Mouse (Mus musculus) liver, adult 2 months (tissue): ENCODE results near the gene Bdh1. TPM values are rescaled to one million over a fixed set of nuclear protein-coding genes. Genes with fewer than 3 reads are reported as not detected.

Source experiments
- DNase-seq: peaks from one replicate; pipeline ENCODE4 v3.0.0-alpha.2; 2011; ENCODE audit warnings: low read depth, low spot score; ENCODE audit errors: extremely low read depth
- H3K27ac ChIP-seq: fragments of 200-500 bp; replicated peaks from 2 replicates; pipeline ENCODE4 v1.5.1; 2012; ENCODE audit warnings: low read depth, mild to moderate bottlenecking, control low read depth, inconsistent platforms, low read length; ENCODE audit not compliant: insufficient read depth
- H3K27me3 ChIP-seq: fragments of 200-500 bp; 2 replicates; pipeline ENCODE4 v1.6.1; 2012; ENCODE audit warnings: mild to moderate bottlenecking, moderate library complexity, low read length, inconsistent platforms; ENCODE audit not compliant: control insufficient read depth, insufficient read depth
- H3K36me3 ChIP-seq: fragments of 200-500 bp; 2 replicates; pipeline ENCODE4 v1.6.1; 2012; ENCODE audit warnings: low read length, inconsistent platforms; ENCODE audit not compliant: control insufficient read depth, insufficient read depth
- H3K4me1 ChIP-seq: fragments of 200-500 bp; 2 replicates; pipeline ENCODE4 v1.6.1; 2011; ENCODE audit warnings: low read length; ENCODE audit not compliant: control insufficient read depth, insufficient read depth
- H3K4me3 ChIP-seq: fragments of 200-500 bp; 2 replicates; pipeline ENCODE4 v1.5.1; 2011; ENCODE audit warnings: low read depth, mild to moderate bottlenecking, control low read depth, low read length, moderate library complexity; ENCODE audit not compliant: insufficient read depth
- H3K79me2 ChIP-seq: fragments of 200-500 bp; 2 replicates; pipeline ENCODE4 v1.6.1; 2012; ENCODE audit warnings: inconsistent platforms, mild to moderate bottlenecking, low read length, moderate library complexity; ENCODE audit not compliant: control insufficient read depth, insufficient read depth
- H3K9ac ChIP-seq: fragments of 200-500 bp; 2 replicates; pipeline ENCODE4 v1.6.1; 2012; ENCODE audit warnings: low read depth, mild to moderate bottlenecking, control low read depth, inconsistent platforms, low read length
- CTCF ChIP-seq: fragments of 200-500 bp; IDR thresholded peaks from 2 replicates; pipeline ENCODE4 v1.5.1; 2011; ENCODE audit warnings: low read depth, low read length, control low read depth
- POLR2A ChIP-seq: fragments of 200-500 bp; IDR thresholded peaks from 2 replicates; pipeline ENCODE4 v1.6.1; 2011; ENCODE audit warnings: low read length, control low read depth; ENCODE audit not compliant: insufficient read depth; ENCODE audit errors: extremely low read depth
- WGBS: fragments of 180-500 bp; shearing (Covaris S2); methylation state at CpG from one replicate; pipeline ENCODE4 v1.1.7; 2018; 5-methylcytosine and 5-hydroxymethylcytosine counted together
- polyA plus RNA-seq: library from polyadenylated mRNA; depleted of rRNA; stranded (reverse); fragments of >200 nt; gene quantifications from 2 replicates; pipeline ENCODE4 v1.2.3, GENCODE M21; 2012
- total RNA-seq: library from RNA; depleted of rRNA; stranded (reverse); fragments of >200 nt; gene quantifications from 2 replicates; pipeline ENCODE4 v1.2.3, GENCODE M21; 2014

Gene Bdh1
- total and polyA plus RNA-seq, 2 experiments, result 185 to 314 TPM

- Histone ChIP-seq H3K36me3 (no peaks in the 10 kb centered on the region), H3K27me3 (no peaks in the 10 kb centered on the region), H3K4me3 (no peak overlapping the region), H3K4me1 (no peaks in the 10 kb centered on the region), H3K79me2 (no peaks in the 10 kb centered on the region), H3K9ac (no peak overlapping the region), H3K27ac (no peak overlapping the region)
- no peak for TF ChIP-seq CTCF
- no peak for TF ChIP-seq POLR2A
- WGBS, result 100% methylated on average over 1 of the region's 1 CpGs
- no peak for DNase-seq
Observed at GRCm38 (mm10) chr16:31473226-31473625, 51.1 kb downstream of the Bdh1 start.

DNA sequence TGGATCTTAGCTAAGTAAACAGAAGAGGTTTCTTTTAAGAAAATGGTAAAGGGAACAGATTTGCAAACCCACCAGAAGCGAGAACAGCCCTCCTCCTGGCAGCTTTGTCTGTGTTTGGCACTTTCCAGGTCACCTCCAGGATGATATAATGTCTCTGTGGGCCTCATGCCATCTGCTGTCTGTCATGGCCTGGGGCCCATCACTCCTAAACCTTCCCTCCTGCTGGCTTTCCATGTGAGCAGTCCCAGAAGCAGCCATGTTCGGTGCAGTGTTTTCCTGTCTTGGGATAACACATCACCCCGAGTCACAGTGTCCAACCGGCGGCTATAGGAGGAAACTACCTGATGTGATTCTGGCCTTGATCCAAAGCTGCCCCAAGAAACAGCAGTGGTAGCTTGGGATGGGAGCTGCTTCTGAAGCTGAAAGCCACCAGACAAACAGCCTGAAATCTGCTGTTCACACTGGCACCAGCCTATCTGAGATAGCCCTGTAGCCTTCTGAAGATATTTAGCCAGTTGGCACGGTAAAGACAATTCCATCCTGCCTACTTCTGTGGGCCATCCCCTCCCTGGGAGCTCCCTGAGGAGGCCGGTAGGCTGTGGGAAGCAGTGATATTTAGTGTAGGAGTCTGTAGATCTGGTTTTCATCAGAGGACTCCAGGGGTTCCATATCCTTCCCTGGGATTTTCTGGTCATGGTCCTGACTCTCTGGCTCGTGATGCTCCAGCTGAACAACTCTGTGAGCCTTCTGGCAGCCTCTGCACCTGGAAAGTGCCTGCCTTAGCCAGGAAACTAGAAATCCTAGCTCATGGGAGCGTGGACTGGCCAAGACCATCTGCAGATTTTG, 53.3 kb downstream of the Bdh1 start:
- DNase-seq, result no peak
- Histone ChIP-seq H3K27me3 (no peaks in the 10 kb centered on the region), H3K9ac (no peak overlapping the region), H3K79me2 (no peaks in the 10 kb centered on the region), H3K4me3 (no peak overlapping the region), H3K4me1 (no peaks in the 10 kb centered on the region), H3K36me3 (no peaks in the 10 kb centered on the region), H3K27ac (no peak overlapping the region)
- no peak for TF ChIP-seq CTCF
- 88% methylated on average over 9 of the region's 9 CpGs for WGBS

- Histone ChIP-seq H3K79me2 (no peaks in the 10 kb centered on the region), H3K9ac (no peak overlapping the region), H3K36me3 (no peaks in the 10 kb centered on the region), H3K4me3 (no peak overlapping the region), H3K27ac (no peak overlapping the region), H3K4me1 (no peaks in the 10 kb centered on the region), H3K27me3 (no peaks in the 10 kb centered on the region)
- 70% methylated on average over 7 of the region's 7 CpGs for WGBS
- TF ChIP-seq CTCF (no peak), POLR2A (no peak)
- DNase-seq, result no peak
Observed at GRCm38 (mm10) chr16:31476872-31477603, 55.0 kb downstream of the Bdh1 start.

DNA sequence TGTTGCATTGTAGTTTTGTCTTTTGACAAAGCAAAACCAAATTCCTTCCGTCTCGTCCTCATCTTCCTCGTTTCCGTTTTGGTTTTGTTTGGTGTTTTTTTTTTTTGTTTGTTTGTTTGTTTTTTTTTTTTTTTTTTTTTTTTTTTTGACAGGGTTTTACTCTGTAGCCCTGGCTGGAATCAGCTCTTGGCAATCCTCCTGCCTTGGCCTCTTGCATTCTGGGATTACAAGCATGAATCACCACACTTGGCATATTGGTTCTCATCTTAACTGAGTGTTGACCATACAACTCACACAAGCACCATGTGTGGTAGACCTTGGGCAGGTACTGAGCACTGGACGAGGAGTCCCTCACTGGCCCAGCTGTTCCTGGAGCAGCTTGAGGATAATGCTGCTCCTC, 63.3 kb downstream of the Bdh1 start:
- TF ChIP-seq CTCF (no peak), POLR2A (no peak)
- WGBS, result 96% methylated on average over 5 of the region's 5 CpGs

GRCm38 (mm10) chr16:31487266-31487665, 65.2 kb downstream of the Bdh1 start:
- TF ChIP-seq CTCF, result no peak
- TF ChIP-seq POLR2A, result no peak
- WGBS, result 85% methylated on average over 3 of the region's 3 CpGs
- Histone ChIP-seq H3K27ac (no peak overlapping the region), H3K4me3 (no peak overlapping the region), H3K9ac (no peak overlapping the region), H3K36me3 (no peaks in the 10 kb centered on the region), H3K4me1 (no peaks in the 10 kb centered on the region), H3K79me2 (no peaks in the 10 kb centered on the region), H3K27me3 (no peaks in the 10 kb centered on the region)
- DNase-seq, result no peak

More for the DNA sequence above, 63.3 kb downstream of the Bdh1 start:
- Histone ChIP-seq H3K4me1 (no peaks in the 10 kb centered on the region), H3K79me2 (no peaks in the 10 kb centered on the region), H3K27me3 (no peaks in the 10 kb centered on the region), H3K27ac (no peak overlapping the region), H3K4me3 (no peak overlapping the region), H3K9ac (no peak overlapping the region), H3K36me3 (no peaks in the 10 kb centered on the region)
- DNase-seq, result no peak

GRCm38 (mm10) chr16:31489096-31489495, 67.0 kb downstream of the Bdh1 start:
- Histone ChIP-seq H3K4me1 (peaks cover 12% of the 10 kb centered on the region), H3K27ac (no peak overlapping the region), H3K9ac (no peak overlapping the region), H3K27me3 (no peaks in the 10 kb centered on the region), H3K4me3 (no peak overlapping the region), H3K79me2 (no peaks in the 10 kb centered on the region), H3K36me3 (no peaks in the 10 kb centered on the region)
- peak; percentile 66 for DNase-seq
- 22% methylated on average over 3 of the region's 3 CpGs for WGBS
- TF ChIP-seq CTCF (peak; percentile 52), POLR2A (no peak)
